Mouse (Mus musculus) embryonic fibroblast, embryonic 13.5 days (primary cell): ENCODE results near the gene Smim14. TPM values are rescaled to one million over a fixed set of nuclear protein-coding genes. Genes with fewer than 3 reads are reported as not detected.
"Not testable (repeated sequence)": the region's sequence is repeated elsewhere in the genome, so short reads cannot be mapped to it uniquely, and the experiment has no call there.

Source experiments
- H3K27ac ChIP-seq: 2 replicates; pipeline ENCODE4 v1.5.1; 2012; ENCODE audit warnings: low read length, control low read depth, inconsistent platforms; ENCODE audit not compliant: insufficient read depth
- H3K4me1 ChIP-seq: 2 replicates; pipeline ENCODE4 v1.6.1; 2011; ENCODE audit warnings: low read length; ENCODE audit not compliant: control insufficient read depth, insufficient read depth
- H3K4me3 ChIP-seq: 2 replicates; pipeline ENCODE4 v1.5.1; 2011; ENCODE audit warnings: mild to moderate bottlenecking, control low read depth, low read length; ENCODE audit not compliant: insufficient read depth
- CTCF ChIP-seq: IDR thresholded peaks from 2 replicates; pipeline ENCODE4 v1.5.1; 2011; ENCODE audit warnings: mild to moderate bottlenecking, control low read depth, low read length, moderate library complexity, borderline replicate concordance; ENCODE audit not compliant: insufficient read depth
- POLR2A ChIP-seq: IDR thresholded peaks from 2 replicates; pipeline ENCODE4 v1.6.1; 2011; ENCODE audit warnings: low read depth, mild to moderate bottlenecking, control low read depth, low read length, moderate library complexity
- polyA plus RNA-seq: library from polyadenylated mRNA; stranded (reverse); fragments of >200 nt; gene quantifications from 2 replicates; pipeline ENCODE4 v1.2.4, GENCODE M21; 2011; ENCODE audit warnings: low read depth; ENCODE audit not compliant: missing spikeins, insufficient read length

Smim14 gene
- polyA plus RNA-seq, 1 experiment, result 110 TPM

DNA sequence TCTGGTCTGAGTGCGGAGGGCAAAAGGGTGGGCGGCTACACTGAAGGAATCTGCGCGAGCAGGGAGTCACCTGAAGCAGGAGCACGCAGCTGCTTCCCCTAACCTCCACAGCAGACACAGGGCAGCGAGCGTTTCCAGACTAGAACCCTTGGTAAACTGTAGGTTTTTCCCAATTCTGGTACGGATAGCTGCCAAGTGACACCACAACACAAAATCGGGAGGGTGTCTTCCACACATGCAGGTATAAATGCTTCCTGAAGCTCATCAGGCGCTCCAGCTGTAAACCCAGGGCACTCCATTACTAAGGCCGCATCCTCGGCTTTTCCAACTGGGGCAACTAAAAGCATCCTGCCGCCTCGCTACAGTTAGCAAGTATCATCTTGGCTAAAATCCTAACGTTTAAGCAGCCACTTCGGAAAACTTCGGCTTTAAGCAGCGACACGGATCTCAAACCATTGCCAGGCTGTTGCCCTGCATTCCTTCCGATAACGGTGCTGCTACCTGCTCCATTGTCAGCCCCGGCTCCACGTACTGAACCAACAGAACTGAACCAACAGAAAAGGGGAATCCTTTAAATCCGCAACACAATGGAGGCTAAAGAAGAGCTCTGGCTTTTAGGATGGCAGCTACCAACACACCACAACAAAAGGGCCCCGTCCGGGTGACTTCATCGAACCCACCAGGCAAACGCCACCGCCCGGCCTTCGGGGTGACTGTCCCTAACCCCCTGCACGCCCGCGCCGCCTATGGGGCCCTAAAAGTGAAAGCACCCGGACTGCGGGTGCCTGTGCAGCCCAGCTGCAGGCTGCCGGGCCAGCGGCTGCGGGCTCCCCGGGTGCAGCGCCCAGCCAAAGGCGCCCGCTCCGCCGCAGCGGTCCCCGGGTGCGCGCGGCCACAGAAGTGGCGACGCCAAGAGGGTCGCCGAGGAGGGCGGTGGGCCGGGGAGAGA is 44.9 kb downstream of the Smim14 start:
- H3K4me3 ChIP-seq, result peak overlapping the region; percentile 57
- no peaks in the 10 kb centered on the region; the same call in 1 of the 2 replicates for H3K4me1 ChIP-seq
- TF ChIP-seq POLR2A, result no peak
- no peak for TF ChIP-seq CTCF
- peak overlapping the region; percentile 61 for H3K27ac ChIP-seq

DNA sequence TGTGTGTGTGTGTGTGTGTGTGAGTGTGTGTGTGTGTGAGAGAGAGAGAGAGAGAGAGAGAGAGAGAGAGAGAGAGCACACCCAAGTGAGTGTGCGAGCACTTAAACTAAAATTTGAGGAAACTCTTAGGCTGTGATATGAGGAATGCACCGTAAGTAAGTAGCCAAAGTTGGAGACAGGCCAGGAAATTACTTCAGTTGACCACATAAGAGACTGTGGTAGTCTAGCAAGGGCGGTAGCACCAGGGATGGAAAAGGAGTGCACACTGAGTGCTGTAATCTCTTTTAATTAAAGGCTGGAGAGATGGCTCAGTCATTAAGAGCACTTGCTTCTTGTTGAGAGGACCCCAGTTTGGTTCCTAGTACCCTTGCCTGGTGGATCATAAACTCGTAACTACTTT is 47.2 kb downstream of the Smim14 start:
- Histone ChIP-seq H3K4me3 (no peak overlapping the region), H3K27ac (no peak overlapping the region), H3K4me1 (no peaks in the 10 kb centered on the region; the same call in 1 of the 2 replicates)
- TF ChIP-seq POLR2A (no peak), CTCF (no peak)

DNA sequence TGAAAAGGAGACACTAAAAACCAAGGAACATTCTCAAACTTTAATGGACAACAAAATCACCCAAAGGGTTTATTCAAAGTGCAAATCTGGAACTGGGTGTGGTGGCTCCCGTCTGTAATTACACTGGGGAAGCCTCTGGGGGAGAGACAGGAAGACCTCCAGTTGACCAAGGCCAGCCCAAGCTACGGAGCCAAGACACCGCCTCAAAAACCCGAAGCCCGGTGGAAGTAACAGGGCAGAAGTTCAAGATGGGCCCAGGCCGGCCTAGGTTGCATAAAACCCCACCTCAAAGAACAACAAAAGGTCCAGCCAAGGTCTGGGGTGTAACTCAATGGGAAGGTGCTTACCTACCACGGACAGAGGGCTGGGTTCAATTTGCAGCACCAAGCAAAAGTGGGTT is 48.3 kb downstream of the Smim14 start:
- no peak overlapping the region for H3K4me3 ChIP-seq
- no peaks in the 10 kb centered on the region; the same call in 1 of the 2 replicates for H3K4me1 ChIP-seq
- H3K27ac ChIP-seq, result no peak overlapping the region
- no peak for TF ChIP-seq CTCF
- no peak for TF ChIP-seq POLR2A

DNA sequence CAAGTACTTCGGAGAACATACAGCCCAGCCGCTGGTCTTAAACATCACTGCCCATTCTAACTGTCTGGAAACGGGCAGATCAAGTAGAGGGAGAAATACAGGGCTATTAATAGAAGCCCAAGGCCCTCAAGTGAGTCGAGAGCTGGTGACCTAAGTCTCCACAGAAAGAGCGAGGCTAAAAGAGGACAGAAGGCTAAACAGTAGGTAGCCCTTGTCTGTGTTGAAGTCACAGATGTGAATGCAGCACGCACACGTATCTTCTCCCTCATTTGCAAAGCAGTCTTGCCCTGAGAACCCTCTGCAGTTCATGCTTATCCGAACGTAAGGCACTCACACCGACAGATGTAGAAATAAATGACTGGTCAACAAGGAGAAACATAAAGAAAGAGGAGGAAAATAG is 49.6 kb downstream of the Smim14 start:
- H3K27ac ChIP-seq, result no peak overlapping the region
- no peak for TF ChIP-seq CTCF
- no peak for TF ChIP-seq POLR2A

DNA sequence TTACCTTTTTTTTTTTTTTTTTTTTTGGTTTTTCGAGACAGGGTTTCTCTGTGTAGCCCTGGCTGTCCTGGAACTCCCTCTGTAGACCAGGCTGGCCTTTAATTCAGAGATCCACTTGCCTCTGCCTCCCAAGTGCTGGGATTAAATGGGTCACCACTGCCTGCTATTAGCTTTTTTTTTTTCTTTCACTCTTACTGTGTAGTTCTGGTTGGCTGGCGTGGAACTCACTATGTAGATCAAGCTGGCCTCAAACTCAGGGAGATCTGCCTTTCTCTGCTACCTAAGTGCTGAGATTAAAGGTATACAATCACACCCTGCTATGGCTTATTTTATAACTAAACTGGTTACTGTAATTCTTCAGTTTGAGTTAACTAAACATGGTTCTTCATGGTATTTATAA is 50.5 kb downstream of the Smim14 start:
- Histone ChIP-seq H3K27ac (no peak overlapping the region), H3K4me3 (no peak overlapping the region), H3K4me1 (no peaks in the 10 kb centered on the region; the same call in 1 of the 2 replicates)
- TF ChIP-seq CTCF (no peak), POLR2A (no peak)

More for the DNA sequence above, 49.6 kb downstream of the Smim14 start:
- Histone ChIP-seq H3K4me3 (no peak overlapping the region), H3K4me1 (no peaks in the 10 kb centered on the region; the same call in 1 of the 2 replicates)

DNA sequence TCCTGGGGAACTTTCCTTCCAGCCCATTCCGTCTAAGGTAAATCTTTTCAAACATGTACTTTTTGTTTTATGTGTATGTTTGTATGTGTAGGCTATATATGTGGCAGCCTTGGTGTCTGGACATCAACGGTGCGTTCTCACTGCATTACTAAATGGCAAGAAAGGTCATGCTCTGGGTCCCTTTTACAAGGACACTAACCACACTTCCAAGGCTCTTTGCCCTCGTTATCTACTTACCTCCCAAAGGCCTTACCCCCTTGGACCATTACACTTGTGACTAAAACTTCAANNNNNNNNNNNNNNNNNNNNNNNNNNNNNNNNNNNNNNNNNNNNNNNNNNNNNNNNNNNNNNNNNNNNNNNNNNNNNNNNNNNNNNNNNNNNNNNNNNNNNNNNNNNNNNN is 54.0 kb downstream of the Smim14 start:
- Histone ChIP-seq H3K4me3 (no peak overlapping the region), H3K4me1 (peaks cover 14% of the 10 kb centered on the region), H3K27ac (no peak overlapping the region)
- no peak for TF ChIP-seq POLR2A
- no peak for TF ChIP-seq CTCF

DNA sequence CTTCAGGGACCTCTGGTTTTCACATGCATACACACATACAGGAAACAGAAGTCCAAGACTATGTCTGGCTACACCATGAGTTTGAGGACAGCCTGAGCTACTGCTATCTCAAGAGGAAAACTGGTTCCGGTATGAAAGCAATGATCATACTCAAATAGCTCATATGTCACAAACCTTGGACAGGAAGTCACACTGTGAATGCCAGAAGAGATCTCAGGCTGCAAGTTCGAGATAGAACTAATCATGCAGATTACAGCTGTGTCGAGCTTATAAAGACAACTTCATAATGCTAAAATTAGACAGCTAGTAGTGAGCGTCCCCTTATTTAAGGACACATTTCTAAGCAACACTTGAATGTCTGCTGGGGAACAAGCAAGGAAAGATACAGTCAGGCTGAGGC is 56.5 kb downstream of the Smim14 start:
- Histone ChIP-seq H3K4me3 (no peak overlapping the region), H3K4me1 (peaks cover 18% of the 10 kb centered on the region), H3K27ac (no peak overlapping the region)
- TF ChIP-seq CTCF (no peak), POLR2A (no peak)

DNA sequence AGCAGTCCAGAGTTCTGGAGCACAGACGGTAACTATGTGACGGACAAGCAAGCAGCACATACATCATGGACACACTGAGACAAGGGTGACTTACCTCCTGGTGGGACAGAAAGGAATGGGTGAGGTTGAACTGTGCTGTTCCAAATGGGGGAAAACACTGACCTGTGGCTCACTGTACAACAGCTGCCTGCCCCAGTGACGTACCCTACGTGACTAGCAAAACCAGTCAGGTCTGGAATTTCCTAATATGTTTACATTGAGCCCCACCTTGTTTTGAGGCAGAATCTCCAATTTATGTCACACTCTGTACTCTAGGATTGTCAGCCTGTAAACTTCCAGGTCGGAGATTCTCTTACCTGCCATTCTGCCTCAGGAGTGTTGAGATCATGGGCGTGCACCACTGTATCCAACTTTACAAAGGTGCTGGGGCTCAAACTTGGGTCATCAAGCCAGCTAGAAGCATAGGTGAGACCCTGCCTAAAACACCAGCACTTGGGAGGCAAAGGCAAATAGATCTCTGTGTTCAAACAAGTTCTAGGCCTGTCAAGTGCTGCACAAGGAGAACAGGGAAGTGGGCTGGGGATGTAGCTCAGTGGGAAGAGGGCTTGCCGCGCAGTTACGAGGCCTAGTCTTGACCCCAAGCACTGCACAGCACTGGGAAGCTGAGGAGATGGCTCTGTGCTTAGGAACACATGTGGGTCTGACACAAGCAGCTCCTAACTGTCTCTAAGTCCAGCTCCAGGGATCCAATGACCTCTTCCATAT is 57.1 kb downstream of the Smim14 start:
- Histone ChIP-seq H3K27ac (peak overlapping the region; percentile 23; the same call in 1 of the 2 replicates), H3K4me3 (no peak overlapping the region), H3K4me1 (peaks cover 18% of the 10 kb centered on the region)
- TF ChIP-seq POLR2A, result no peak
- no peak for TF ChIP-seq CTCF

DNA sequence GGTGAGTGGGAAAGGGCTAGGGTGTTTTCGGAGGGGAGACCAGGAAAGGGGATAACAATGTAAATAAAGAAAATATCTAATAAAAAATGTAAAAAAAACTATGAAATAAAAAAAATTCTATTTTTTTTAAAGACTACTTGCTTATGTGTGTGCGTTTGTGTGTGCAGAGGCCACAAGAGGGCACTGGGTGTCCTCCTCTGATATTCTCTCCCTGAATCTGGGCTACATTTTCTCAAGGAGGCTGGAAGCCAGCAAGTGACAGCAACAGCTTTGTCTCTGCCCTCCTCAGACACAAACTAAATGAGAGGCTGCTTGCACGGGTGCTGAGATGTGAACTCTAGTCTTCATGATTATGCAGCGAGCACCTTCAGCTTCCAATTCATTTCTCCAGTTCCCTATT is 58.8 kb downstream of the Smim14 start:
- TF ChIP-seq POLR2A (no peak), CTCF (peak; percentile 19; the same call in 1 of the 2 replicates)
- Histone ChIP-seq H3K4me3 (no peak overlapping the region), H3K4me1 (peaks cover 18% of the 10 kb centered on the region), H3K27ac (no peak overlapping the region)

DNA sequence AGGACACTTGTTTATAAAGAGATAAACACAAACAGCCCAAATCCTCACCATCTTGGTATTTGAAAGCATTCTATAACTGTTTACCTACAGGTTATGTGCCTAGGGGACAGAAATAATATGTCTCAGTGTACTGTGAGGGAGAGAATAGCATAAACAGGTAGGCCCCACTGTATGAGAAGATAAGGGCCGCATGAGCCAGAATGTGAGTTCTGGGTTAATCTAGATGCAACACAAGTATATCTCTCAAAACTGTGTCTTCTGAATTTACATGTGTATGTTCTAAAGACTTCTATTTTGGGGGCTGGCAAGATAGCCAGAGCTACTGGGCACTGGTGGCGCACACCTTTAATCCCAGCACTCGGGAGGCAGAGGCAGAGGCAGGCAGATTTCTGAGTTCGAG is 60.2 kb downstream of the Smim14 start:
- peaks cover 19% of the 10 kb centered on the region for H3K4me1 ChIP-seq
- not testable (repeated sequence) for H3K27ac ChIP-seq, H3K4me3 ChIP-seq
